8 mouse cellular contexts compared by ENCODE assay signal in genomic region chr14:31000356-31000755, GRCm38 (mm10). TPM values are rescaled to one million over a fixed set of nuclear protein-coding genes. Genes with fewer than 3 reads are reported as not detected.
DNase-seq lines count a peak whose midpoint lies in the region; ATAC-seq lines count a peak whose summit lies in the region.

No protein-coding gene starts in this region.

- no peaks in the 10 kb centered on the region for H3K27me3 ChIP-seq in kidney, embryonic 15.5 days
- H3K27me3 ChIP-seq in hindbrain, embryonic 16.5 days (replicated peaks; ENCODE audit: control insufficient read depth, insufficient read depth, low read length): no peaks in the 10 kb centered on the region
- no peaks in the 10 kb centered on the region for H3K27me3 ChIP-seq in midbrain, embryonic 16.5 days (ENCODE audit: control insufficient read depth, insufficient read depth, low read depth, low read length)

- peak overlapping the region; percentile 74 for H3K4me2 ChIP-seq in kidney, embryonic 15.5 days
- peak overlapping the region; percentile 82 for H3K4me2 ChIP-seq in hindbrain, embryonic 16.5 days (ENCODE audit: low read length)
- peak overlapping the region; percentile 84 for H3K4me2 ChIP-seq in midbrain, embryonic 16.5 days (ENCODE audit: low read length)

- peaks cover 22% of the 10 kb centered on the region for H3K36me3 ChIP-seq in kidney, embryonic 15.5 days
- no peaks in the 10 kb centered on the region for H3K36me3 ChIP-seq in hindbrain, embryonic 16.5 days (ENCODE audit: control insufficient read depth, insufficient read depth, low read length)
- no peaks in the 10 kb centered on the region; the same call in 1 of the 2 replicates for H3K36me3 ChIP-seq in midbrain, embryonic 16.5 days (ENCODE audit: control insufficient read depth, insufficient read depth, low read length)

- no peak for ATAC-seq in kidney, embryonic 15.5 days (replicated peaks; ENCODE audit: low FRiP score)
- ATAC-seq in hindbrain, embryonic 16.5 days: no peak
- ATAC-seq in midbrain, embryonic 16.5 days: no peak

- 59% methylated on average over 10 of the region's 10 CpGs for WGBS in kidney, embryonic 15.5 days
- WGBS in hindbrain, embryonic 16.5 days: 67% methylated on average over 10 of the region's 10 CpGs
- 67% methylated on average over 10 of the region's 10 CpGs for WGBS in midbrain, embryonic 16.5 days

- DNase-seq in kidney, adult 8-10 months: no peak
- DNase-seq in spleen, postnatal 10 days (ENCODE audit: low spot score in 2 of 2): no peak
- DNase-seq in ovary, postnatal 10 days (ENCODE audit: low spot score): no peak
- DNase-seq in cerebellum, adult 9-10 months: no peak

- no peaks in the 10 kb centered on the region for H3K9me3 ChIP-seq in kidney, embryonic 15.5 days (replicated peaks)
- no peaks in the 10 kb centered on the region for H3K9me3 ChIP-seq in hindbrain, embryonic 16.5 days (ENCODE audit: control insufficient read depth, low read length)
- no peaks in the 10 kb centered on the region for H3K9me3 ChIP-seq in midbrain, embryonic 16.5 days (replicated peaks; ENCODE audit: control insufficient read depth, low read length, poor library complexity, severe bottlenecking)

- H3K4me1 ChIP-seq in kidney, embryonic 15.5 days: peaks cover 16% of the 10 kb centered on the region
- H3K4me1 ChIP-seq in brown adipose tissue, adult 24 weeks (ENCODE audit: control insufficient read depth, insufficient read depth, insufficient read length, low read length): peaks cover 3% of the 10 kb centered on the region
- H3K4me1 ChIP-seq in hindbrain, embryonic 16.5 days (ENCODE audit: control insufficient read depth, insufficient read depth, low read depth, low read length): peaks cover 15% of the 10 kb centered on the region
- H3K4me1 ChIP-seq in midbrain, embryonic 16.5 days (ENCODE audit: control insufficient read depth, insufficient read depth, low read length): peaks cover 18% of the 10 kb centered on the region

- peak overlapping the region; percentile 93 for H3K9ac ChIP-seq in kidney, embryonic 15.5 days
- peak overlapping the region; percentile 99 for H3K9ac ChIP-seq in hindbrain, embryonic 16.5 days (ENCODE audit: low read depth, low read length)
- H3K9ac ChIP-seq in midbrain, embryonic 16.5 days (ENCODE audit: low read depth, low read length): peak overlapping the region; percentile 96

- H3K4me3 ChIP-seq in kidney, embryonic 15.5 days (replicated peaks): peak overlapping the region; percentile 97
- H3K4me3 ChIP-seq in brown adipose tissue, adult 24 weeks (ENCODE audit: insufficient read depth, low read depth, low read length): peak overlapping the region; percentile 82
- peak overlapping the region; percentile 96 for H3K4me3 ChIP-seq in hindbrain, embryonic 16.5 days (ENCODE audit: low read length)
- H3K4me3 ChIP-seq in midbrain, embryonic 16.5 days (ENCODE audit: low read depth, low read length): peak overlapping the region; percentile 93

- H3K27ac ChIP-seq in kidney, embryonic 15.5 days: peak overlapping the region; percentile 98
- H3K27ac ChIP-seq in brown adipose tissue, adult 24 weeks (replicated peaks; ENCODE audit: low read depth, low read length): no peak overlapping the region
- H3K27ac ChIP-seq in hindbrain, embryonic 16.5 days (ENCODE audit: low read depth, low read length): no peak overlapping the region
- H3K27ac ChIP-seq in midbrain, embryonic 16.5 days (ENCODE audit: low read length): no peak overlapping the region

RNA-seq across cellular contexts. Expression of gene Glt8d1, which starts 0.8 kb away (rescaled TPM):
- polyA plus RNA-seq in kidney, embryonic 15.5 days (2015; fragmentation: Nextera tagmentation; extraction: Ambion mirVana): 66.4 and 70.1 TPM in 2 replicates
- 12.4 and 13.8 TPM in 2 replicates for polyA plus RNA-seq in brown adipose tissue, adult 24 weeks (2012; ENCODE audit: insufficient read depth, insufficient read length, missing spikeins)
- 55.7 and 59.5 TPM in 2 replicates for polyA plus RNA-seq in hindbrain, embryonic 16.5 days (2015; fragmentation: Nextera tagmentation; extraction: Ambion mirVana)
- 60.5 and 63.9 TPM in 2 replicates for polyA plus RNA-seq in midbrain, embryonic 16.5 days (2015; fragmentation: Nextera tagmentation; extraction: Ambion mirVana)

RNA-seq across cellular contexts. Expression of gene Spcs1, which starts 1.1 kb away (rescaled TPM):
- 385 and 440 TPM in 2 replicates for polyA plus RNA-seq in kidney, embryonic 15.5 days (2015; fragmentation: Nextera tagmentation; extraction: Ambion mirVana)
- polyA plus RNA-seq in brown adipose tissue, adult 24 weeks (2012; ENCODE audit: insufficient read depth, insufficient read length, missing spikeins): 153 and 202 TPM in 2 replicates
- polyA plus RNA-seq in hindbrain, embryonic 16.5 days (2015; fragmentation: Nextera tagmentation; extraction: Ambion mirVana): 340 and 355 TPM in 2 replicates
- polyA plus RNA-seq in midbrain, embryonic 16.5 days (2015; fragmentation: Nextera tagmentation; extraction: Ambion mirVana): 329 and 337 TPM in 2 replicates

RNA-seq across cellular contexts. Expression of gene Pbrm1, which starts 18.6 kb away (rescaled TPM):
- polyA plus RNA-seq in kidney, embryonic 15.5 days (2015; fragmentation: Nextera tagmentation; extraction: Ambion mirVana): 131 and 136 TPM in 2 replicates
- polyA plus RNA-seq in brown adipose tissue, adult 24 weeks (2012; ENCODE audit: insufficient read depth, insufficient read length, missing spikeins): 12.9 and 19.0 TPM in 2 replicates
- 98.7 and 108 TPM in 2 replicates for polyA plus RNA-seq in hindbrain, embryonic 16.5 days (2015; fragmentation: Nextera tagmentation; extraction: Ambion mirVana)
- 118 and 128 TPM in 2 replicates for polyA plus RNA-seq in midbrain, embryonic 16.5 days (2015; fragmentation: Nextera tagmentation; extraction: Ambion mirVana)

RNA-seq across cellular contexts. Expression of gene Gnl3, which starts 18.6 kb away (rescaled TPM):
- polyA plus RNA-seq in kidney, embryonic 15.5 days (2015; fragmentation: Nextera tagmentation; extraction: Ambion mirVana): 127 and 134 TPM in 2 replicates
- polyA plus RNA-seq in brown adipose tissue, adult 24 weeks (2012; ENCODE audit: insufficient read depth, insufficient read length, missing spikeins): 25.5 and 43.9 TPM in 2 replicates
- polyA plus RNA-seq in hindbrain, embryonic 16.5 days (2015; fragmentation: Nextera tagmentation; extraction: Ambion mirVana): 40.1 and 49.0 TPM in 2 replicates
- 46.4 and 49.3 TPM in 2 replicates for polyA plus RNA-seq in midbrain, embryonic 16.5 days (2015; fragmentation: Nextera tagmentation; extraction: Ambion mirVana)

RNA-seq across cellular contexts. Expression of gene Nek4, which starts 49.2 kb away (rescaled TPM):
- polyA plus RNA-seq in kidney, embryonic 15.5 days (2015; fragmentation: Nextera tagmentation; extraction: Ambion mirVana): 17.3 and 17.4 TPM in 2 replicates
- 4.9 and 5.0 TPM in 2 replicates for polyA plus RNA-seq in brown adipose tissue, adult 24 weeks (2012; ENCODE audit: insufficient read depth, insufficient read length, missing spikeins)
- 15.6 and 16.3 TPM in 2 replicates for polyA plus RNA-seq in hindbrain, embryonic 16.5 days (2015; fragmentation: Nextera tagmentation; extraction: Ambion mirVana)
- polyA plus RNA-seq in midbrain, embryonic 16.5 days (2015; fragmentation: Nextera tagmentation; extraction: Ambion mirVana): 18.5 and 20.0 TPM in 2 replicates
